Mouse (Mus musculus) ovary, postnatal 14 days (tissue): Measurements from ENCODE around the gene Cntnap5a.
A peak's percentile ranks its signal among the peaks of the same experiment; 100 is the strongest.

ENCODE experiments used
- DNase-seq: peaks from one replicate; pipeline ENCODE4 v3.0.0; 2022; ENCODE audit warnings: low spot score

Gene Cntnap5a

GRCm38 (mm10) chr1:115684518-115685368 lies at the start of gene Cntnap5a:
TSS of gene Cntnap5a (plus strand) at chr1:115684756.
- peak; percentile 69 for DNase-seq

- DNase-seq = no peak
These were observed 37.6 kb upstream of the Cntnap5a start for GRCm38 (mm10) chr1:115646921-115647320.

- DNase-seq = no peak
These were observed 26.1 kb upstream of the Cntnap5a start for GRCm38 (mm10) chr1:115658343-115659064.

- DNase-seq = no peak
These were observed 1.9 kb downstream of the Cntnap5a start for GRCm38 (mm10) chr1:115686494-115686893.

GRCm38 (mm10) chr1:115699798-115700197 lies 15.2 kb downstream of the Cntnap5a start:
- no peak for DNase-seq

DNA sequence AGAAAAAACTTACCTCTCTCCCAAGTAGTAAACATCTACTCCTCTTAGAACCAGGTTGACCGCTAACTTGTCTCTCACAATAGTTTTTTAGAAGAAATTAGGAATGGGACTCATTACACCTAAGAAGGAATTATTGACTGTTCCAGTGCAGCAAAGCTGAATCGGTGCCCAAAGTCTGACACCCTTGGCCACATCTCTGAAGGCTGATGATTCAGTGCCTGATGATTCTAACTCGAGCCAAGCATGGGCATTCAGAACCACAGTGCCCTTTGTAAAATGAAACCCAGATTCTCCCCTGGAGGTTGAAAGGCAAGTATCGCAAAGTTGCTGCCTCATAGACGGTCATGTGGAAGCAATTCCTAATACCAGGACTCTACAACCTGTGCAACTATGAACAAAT lies 58.0 kb downstream of the Cntnap5a start:
- DNase-seq = no peak

DNA sequence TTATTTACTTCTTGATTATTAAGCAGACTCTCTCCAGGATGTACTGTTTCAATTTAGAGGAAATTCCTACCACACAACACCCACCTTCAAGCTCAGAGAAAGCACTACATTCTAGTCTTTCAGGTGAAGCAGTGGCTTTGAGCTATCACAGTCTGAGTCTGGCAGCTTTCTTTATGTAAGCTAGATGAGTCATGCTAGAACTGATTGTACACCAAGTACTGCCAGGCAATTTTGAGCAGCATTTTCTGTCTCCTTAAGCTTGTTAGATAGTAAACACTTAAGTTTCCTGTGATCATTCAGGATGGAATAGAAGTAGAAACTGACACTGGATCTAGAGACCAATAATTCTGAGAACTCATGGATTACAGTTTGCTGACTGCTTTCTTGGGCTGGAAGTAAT lies 61.0 kb downstream of the Cntnap5a start:
- no peak for DNase-seq

DNA sequence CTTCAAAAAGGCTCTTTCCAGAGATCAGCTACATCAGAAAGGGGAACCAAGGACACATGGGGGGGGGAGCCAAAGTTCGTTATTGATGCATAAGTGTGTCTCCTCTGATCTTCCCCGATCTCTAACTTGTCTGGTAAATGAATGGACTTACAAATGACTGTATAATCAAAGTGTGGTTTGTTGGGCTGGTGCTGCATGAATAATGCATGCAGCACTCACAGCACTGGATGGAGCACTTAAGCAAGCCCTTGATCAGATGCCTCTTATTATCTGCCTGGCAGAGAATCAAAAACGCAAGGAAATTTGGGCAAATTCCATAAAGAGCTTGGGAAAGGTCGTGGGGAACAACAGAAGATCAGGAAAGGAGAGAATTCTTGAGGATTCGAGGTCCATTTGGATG lies 100.2 kb downstream of the Cntnap5a start:
- no peak for DNase-seq

DNA sequence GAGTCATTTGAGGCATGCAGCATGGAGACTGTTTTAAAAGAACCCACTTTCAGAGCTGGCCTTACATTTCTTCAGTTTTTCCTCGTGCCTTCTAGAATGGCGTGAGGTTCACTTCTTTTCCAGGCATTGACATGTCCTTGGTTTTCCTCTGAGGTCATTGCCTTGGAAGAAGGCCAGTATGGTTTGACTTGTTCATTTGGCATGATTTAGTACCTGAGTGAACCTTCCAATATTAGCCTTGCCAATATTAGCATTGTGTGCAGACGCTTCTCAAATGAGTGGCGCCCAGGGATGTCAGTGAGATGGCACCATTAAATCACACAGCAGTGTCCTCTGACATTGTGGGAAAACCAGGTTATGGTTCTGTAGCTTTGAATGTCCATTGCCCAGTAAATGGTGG lies 158.0 kb downstream of the Cntnap5a start:
- DNase-seq = no peak

DNA sequence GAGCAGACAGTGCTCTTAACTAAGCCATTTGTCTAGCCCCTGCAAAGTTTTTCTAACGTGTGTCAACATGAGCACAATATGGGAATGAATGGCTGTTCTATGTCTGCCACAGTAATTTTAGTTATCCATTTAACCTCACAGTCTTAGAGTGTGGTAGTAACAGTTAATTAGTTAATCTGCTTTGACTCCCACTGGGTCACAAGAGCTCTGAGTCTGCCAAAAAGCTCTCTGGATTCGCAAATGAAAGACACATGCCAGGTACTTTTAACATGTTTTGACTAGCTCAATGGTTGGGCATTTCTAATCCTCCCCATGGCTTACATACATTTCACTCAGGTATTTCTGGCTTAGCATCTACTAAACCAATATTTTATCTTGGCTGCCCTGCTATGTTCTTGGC lies 163.0 kb downstream of the Cntnap5a start:
- DNase-seq = no peak

- DNase-seq = no peak
These were observed 167.7 kb downstream of the Cntnap5a start for GRCm38 (mm10) chr1:115852206-115852605.

- DNase-seq = no peak
These were observed 233.8 kb downstream of the Cntnap5a start for GRCm38 (mm10) chr1:115918396-115918795.

DNA sequence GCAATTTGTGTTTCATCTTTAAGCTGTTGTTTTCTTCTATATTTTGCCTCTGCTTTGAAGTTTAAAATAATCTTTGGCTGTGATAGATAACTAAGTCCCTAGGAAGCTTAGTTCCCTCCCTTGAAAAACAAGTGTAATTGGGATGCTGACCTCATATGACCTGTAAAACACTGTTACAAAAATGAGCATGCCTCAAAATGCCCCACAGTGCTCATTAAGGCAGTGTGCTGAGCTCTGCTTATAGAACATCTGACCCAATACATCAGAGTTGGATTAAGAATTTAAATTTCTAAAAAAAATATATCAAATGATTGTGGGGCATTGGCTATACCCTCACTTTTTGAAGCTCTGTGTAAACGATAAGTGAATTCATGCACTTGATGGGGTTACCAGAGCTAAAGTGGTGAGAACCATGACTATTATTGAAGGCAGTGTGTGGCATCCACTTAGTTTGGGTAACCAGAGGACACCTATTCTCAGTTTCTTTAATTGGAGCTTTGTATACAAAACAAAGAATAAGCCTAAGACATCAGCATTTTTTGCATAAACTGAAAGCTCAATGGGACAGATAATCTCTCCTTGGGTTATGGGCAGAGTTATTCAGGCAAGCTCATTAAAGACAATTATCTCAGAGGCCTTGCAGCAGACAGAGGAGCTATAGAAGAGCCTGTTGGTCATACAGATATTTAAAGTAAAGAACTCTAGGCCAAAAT lies 241.6 kb downstream of the Cntnap5a start:
- DNase-seq = no peak

DNA sequence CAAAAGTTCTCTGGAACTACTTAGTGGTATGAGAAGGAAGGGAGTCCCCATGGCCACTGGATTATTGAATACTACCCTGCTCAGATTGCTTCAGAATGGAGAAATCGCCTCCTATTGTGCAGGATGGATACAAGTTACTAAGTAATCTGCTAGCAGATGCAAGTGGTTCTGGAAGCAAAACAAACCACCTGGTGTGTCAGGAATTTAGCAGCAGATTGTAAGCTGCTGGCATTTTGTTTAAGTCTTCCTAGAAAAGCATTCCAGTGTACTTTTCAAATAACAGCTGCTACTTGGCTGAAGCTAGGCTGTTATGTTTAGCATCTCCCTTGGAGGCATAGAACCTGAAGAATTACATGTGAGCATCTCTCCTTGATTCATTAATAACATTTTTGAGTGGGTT lies 247.5 kb downstream of the Cntnap5a start:
- DNase-seq = no peak

- no peak for DNase-seq
These were observed 261.3 kb downstream of the Cntnap5a start for GRCm38 (mm10) chr1:115945892-115946291.

GRCm38 (mm10) chr1:115956528-115956927 lies 272.0 kb downstream of the Cntnap5a start:
- DNase-seq = no peak

DNA sequence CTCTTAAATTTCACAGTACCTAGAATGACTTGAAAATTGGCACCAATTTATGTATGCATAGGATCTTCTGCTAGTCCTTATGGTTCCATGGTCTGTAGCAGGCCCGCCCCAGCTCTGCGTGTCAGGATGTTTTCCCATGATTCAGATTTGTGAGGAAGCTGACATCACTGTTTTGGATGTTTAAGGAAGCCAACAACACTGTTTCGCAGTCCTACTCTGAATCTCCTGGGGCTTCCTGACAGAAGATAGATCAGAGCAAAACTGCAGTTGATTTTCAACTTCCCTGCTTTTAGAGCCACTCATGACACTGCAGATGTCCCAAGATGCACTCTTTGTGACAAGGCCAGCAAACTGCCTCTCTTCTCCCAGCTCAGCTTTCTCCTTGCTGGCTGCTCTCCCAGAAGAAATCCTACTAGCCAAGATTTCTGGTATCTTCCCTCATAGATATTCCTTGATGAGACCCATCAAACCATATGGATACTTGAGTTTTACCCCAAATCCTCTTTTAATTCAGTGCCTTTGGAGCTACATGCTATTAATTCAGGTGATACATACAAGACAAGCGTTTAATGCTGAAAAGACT lies 280.5 kb downstream of the Cntnap5a start:
- peak; percentile 4 for DNase-seq

DNA sequence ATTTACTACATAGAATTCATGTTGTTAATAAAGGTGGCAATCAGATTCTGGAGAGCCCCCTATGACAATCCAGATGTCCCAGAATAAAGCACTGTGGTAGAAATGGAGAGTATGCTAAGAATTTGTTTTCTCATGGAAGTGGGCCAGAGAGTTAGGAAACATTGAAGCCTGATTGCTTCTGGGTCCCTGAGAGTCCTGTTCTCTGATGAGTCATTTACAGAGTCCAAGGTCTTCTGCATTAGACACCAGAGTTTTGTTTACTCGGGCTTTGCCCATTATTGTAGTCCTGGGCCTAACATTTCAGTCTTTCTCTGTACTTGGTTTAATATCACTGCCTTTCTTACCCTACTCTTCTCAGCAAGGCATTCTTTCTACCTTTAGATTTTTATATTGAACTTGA lies 305.6 kb downstream of the Cntnap5a start:
- DNase-seq = no peak

GRCm38 (mm10) chr1:116015768-116016167 lies 331.2 kb downstream of the Cntnap5a start:
- DNase-seq = no peak

GRCm38 (mm10) chr1:116029653-116030052 lies 345.1 kb downstream of the Cntnap5a start:
- DNase-seq = no peak

DNA sequence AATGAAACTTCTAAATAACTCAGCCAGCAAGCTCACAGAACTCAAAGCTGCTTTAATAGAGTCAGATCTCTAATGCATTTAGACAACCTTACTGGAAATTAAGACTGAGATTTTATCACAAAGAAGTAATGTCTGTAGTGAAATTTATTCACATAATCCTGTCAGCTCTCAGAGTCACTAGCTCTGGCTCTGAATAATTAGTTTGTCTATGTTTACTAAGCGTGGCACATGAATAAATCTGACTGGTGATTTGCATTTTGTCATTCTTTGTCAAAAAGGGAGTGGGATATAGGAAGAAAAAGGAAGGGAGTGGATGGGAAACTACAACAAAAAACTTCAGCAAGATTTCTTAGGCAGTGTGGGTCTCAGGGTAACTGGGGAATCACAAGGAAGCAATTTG lies 351.3 kb downstream of the Cntnap5a start:
- DNase-seq = no peak

DNA sequence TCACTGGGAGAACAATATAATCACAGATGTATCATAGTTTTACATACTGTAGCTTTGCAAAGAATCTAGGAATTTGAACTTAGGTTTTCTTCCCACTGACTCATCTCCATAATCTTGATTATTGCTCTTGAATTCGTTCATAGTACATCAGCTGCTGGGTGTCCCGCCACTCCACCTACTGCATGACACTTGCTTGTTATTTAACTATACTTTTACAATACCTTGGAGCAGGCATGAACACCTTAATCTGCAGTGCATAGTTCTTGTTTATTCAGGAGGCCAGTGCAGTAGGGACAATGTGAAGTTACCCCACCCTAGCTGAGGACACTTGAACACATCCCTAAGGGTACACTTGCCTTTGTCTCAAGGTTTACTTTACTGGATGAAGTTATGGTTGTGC lies 352.3 kb downstream of the Cntnap5a start:
- no peak for DNase-seq
